Comparison of ENCODE assay signal across 8 mouse cellular contexts in genomic region chr14:20347991-20348541, GRCm38 (mm10). TPM values are rescaled to one million over a fixed set of nuclear protein-coding genes. Genes with fewer than 3 reads are reported as not detected.
DNase-seq lines count a peak whose midpoint lies in the region; ATAC-seq and TF ChIP-seq lines count a peak whose summit lies in the region.

Gene Ecd (minus strand): TSS chr14:20348121.
Gene Fam149b (plus strand): TSS chr14:20348162.

- H3K4me2 ChIP-seq in embryonic facial prominence, embryonic 13.5 days, result peak within 1 kb of the TSS; percentile 70
- peak within 1 kb of the TSS; percentile 70 for H3K4me2 ChIP-seq in limb, embryonic 12.5 days
- H3K4me2 ChIP-seq in midbrain, embryonic 15.5 days, result peak within 1 kb of the TSS; percentile 81

- H3K4me3 ChIP-seq in embryonic facial prominence, embryonic 13.5 days, result peak within 1 kb of the TSS; percentile 80
- peak within 1 kb of the TSS; percentile 79 for H3K4me3 ChIP-seq in kidney, adult 2 months (ENCODE audit: insufficient read depth, low read depth, low read length)
- H3K4me3 ChIP-seq in limb, embryonic 12.5 days (replicated peaks), result peak within 1 kb of the TSS; percentile 67
- peak within 1 kb of the TSS; percentile 97 for H3K4me3 ChIP-seq in midbrain, embryonic 15.5 days
- peak within 1 kb of the TSS; percentile 89 for H3K4me3 ChIP-seq in spleen, adult 2 months (ENCODE audit: extremely low read depth, insufficient read depth, insufficient read length)

- peaks cover 8% of the 10 kb centered on the region; the same call in 1 of the 2 replicates for H3K4me1 ChIP-seq in embryonic facial prominence, embryonic 13.5 days
- no peaks in the 10 kb centered on the region; the same call in 1 of the 2 replicates for H3K4me1 ChIP-seq in kidney, adult 2 months (ENCODE audit: control insufficient read depth, insufficient read depth, low read length)
- H3K4me1 ChIP-seq in limb, embryonic 12.5 days (replicated peaks), result peaks cover 11% of the 10 kb centered on the region
- peaks cover 35% of the 10 kb centered on the region for H3K4me1 ChIP-seq in midbrain, embryonic 15.5 days
- H3K4me1 ChIP-seq in spleen, adult 2 months (ENCODE audit: control insufficient read depth, insufficient read depth, insufficient read length), result no peaks in the 10 kb centered on the region

- no peaks in the 10 kb centered on the region for H3K27me3 ChIP-seq in embryonic facial prominence, embryonic 13.5 days
- H3K27me3 ChIP-seq in kidney, adult 2 months (replicated peaks; ENCODE audit: control insufficient read depth, insufficient read depth, low read length), result no peaks in the 10 kb centered on the region
- no peaks in the 10 kb centered on the region for H3K27me3 ChIP-seq in limb, embryonic 12.5 days
- no peaks in the 10 kb centered on the region for H3K27me3 ChIP-seq in midbrain, embryonic 15.5 days (replicated peaks)
- H3K27me3 ChIP-seq in spleen, adult 2 months (ENCODE audit: control insufficient read depth, insufficient read depth, low read length), result no peaks in the 10 kb centered on the region

- peak; percentile 32 for TF ChIP-seq POLR2A in kidney, adult 2 months (IDR thresholded peaks at IDR 0.05; ENCODE audit: low read depth, low read length)
- TF ChIP-seq POLR2A in spleen, adult 2 months (IDR thresholded peaks at IDR 0.05; ENCODE audit: low read depth, low read length), result peak; percentile 35

- peak; percentile 97 for ATAC-seq in embryonic facial prominence, embryonic 13.5 days (ENCODE audit: insufficient number of reproducible peaks, insufficient read depth, low FRiP score, low TSS enrichment, low read depth)
- peak; percentile 98 for ATAC-seq in limb, embryonic 12.5 days (ENCODE audit: insufficient number of reproducible peaks, insufficient read depth, low FRiP score, low TSS enrichment, low read depth)
- peak; percentile 99 for ATAC-seq in midbrain, embryonic 15.5 days (replicated peaks)

- H3K36me3 ChIP-seq in embryonic facial prominence, embryonic 13.5 days, result peaks cover 39% of the 10 kb centered on the region
- H3K36me3 ChIP-seq in kidney, adult 2 months (ENCODE audit: control insufficient read depth, insufficient read depth, low read length), result no peaks in the 10 kb centered on the region
- H3K36me3 ChIP-seq in limb, embryonic 12.5 days, result peaks cover 41% of the 10 kb centered on the region
- H3K36me3 ChIP-seq in midbrain, embryonic 15.5 days (replicated peaks), result peaks cover 6% of the 10 kb centered on the region; the same call in 1 of the 2 replicates
- peaks cover 2% of the 10 kb centered on the region; the same call in 1 of the 2 replicates for H3K36me3 ChIP-seq in spleen, adult 2 months (ENCODE audit: control insufficient read depth, insufficient read depth, low read length)

- whole genome bisulfite sequencing in embryonic facial prominence, embryonic 13.5 days, result under 1% methylated on average over 42 of the region's 42 CpGs
- WGBS in kidney, adult 2 months, result under 1% methylated on average over 42 of the region's 42 CpGs
- WGBS in limb, embryonic 12.5 days, result under 1% methylated on average over 39 of the region's 42 CpGs
- WGBS in midbrain, embryonic 15.5 days, result under 1% methylated on average over 42 of the region's 42 CpGs
- WGBS in spleen, adult 2 months, result 1% methylated on average over 42 of the region's 42 CpGs

- peak within 1 kb of the TSS; percentile 91 for H3K27ac ChIP-seq in embryonic facial prominence, embryonic 13.5 days
- H3K27ac ChIP-seq in kidney, adult 2 months (ENCODE audit: insufficient read depth, low read depth, low read length), result peak within 1 kb of the TSS; percentile 77
- peak within 1 kb of the TSS; percentile 87 for H3K27ac ChIP-seq in limb, embryonic 12.5 days
- peak within 1 kb of the TSS; percentile 96 for H3K27ac ChIP-seq in midbrain, embryonic 15.5 days
- H3K27ac ChIP-seq in spleen, adult 2 months (ENCODE audit: insufficient read depth, low read length), result peak within 1 kb of the TSS; percentile 85

- H3K9me3 ChIP-seq in embryonic facial prominence, embryonic 13.5 days, result no peaks in the 10 kb centered on the region
- no peaks in the 10 kb centered on the region for H3K9me3 ChIP-seq in limb, embryonic 12.5 days
- H3K9me3 ChIP-seq in midbrain, embryonic 15.5 days, result no peaks in the 10 kb centered on the region

- peak; percentile 87 for DNase-seq in 3134 (ENCODE audit: extremely low read depth, insufficient read length, low spot score)
- peak; percentile 93 for DNase-seq in adrenal gland, postnatal 36 days
- DNase-seq in heart, adult 18-20 months, result peak; percentile 94 to 98
- DNase-seq in kidney, adult 2 months, result peak; percentile 97
- peak; percentile 85 to 95 for DNase-seq in spleen, adult 2 months (ENCODE audit: low read depth in 1 of 2, low spot score in 2 of 2)

- H3K9ac ChIP-seq in embryonic facial prominence, embryonic 13.5 days, result peak within 1 kb of the TSS; percentile 97
- peak within 1 kb of the TSS; percentile 88 for H3K9ac ChIP-seq in limb, embryonic 12.5 days (replicated peaks)
- H3K9ac ChIP-seq in midbrain, embryonic 15.5 days, result peak within 1 kb of the TSS; percentile 99

- peak; percentile 31; the same call in 1 of the 2 replicates for TF ChIP-seq CTCF in kidney, adult 2 months (conservative IDR thresholded peaks at IDR 0.05; ENCODE audit: insufficient read depth, insufficient read length, low read depth, low read length)
- peak; percentile 68; the same call in 1 of the 2 replicates for TF ChIP-seq CTCF in spleen, adult 2 months (IDR thresholded peaks at IDR 0.05; ENCODE audit: extremely low read depth, insufficient read depth, insufficient read length, insufficient replicate concordance)

RNA-seq across cellular contexts. Expression of gene Ecd, which starts in this region (rescaled TPM):
- total RNA-seq in adrenal gland, postnatal 36 days (2021), result 10 to 100 TPM; 40.9 to 42.2 TPM
- 56.3 and 57.5 TPM in 2 replicates for polyA plus RNA-seq in embryonic facial prominence, embryonic 13.5 days (2015; fragmentation: Nextera tagmentation; extraction: Ambion mirVana)
- 10 to 100 TPM; 36.9 to 38.1 TPM for total RNA-seq in heart, adult 18-20 months (2021)
- polyA plus RNA-seq in kidney, adult 2 months (2012; rRNA removed), result 21.4 and 22.7 TPM in 2 replicates
- polyA plus RNA-seq in limb, embryonic 12.5 days (2016; fragmentation: Nextera tagmentation; extraction: Ambion mirVana), result 56.8 and 58.9 TPM in 2 replicates
- 49.2 and 54.3 TPM in 2 replicates for polyA plus RNA-seq in midbrain, embryonic 15.5 days (2015; fragmentation: Nextera tagmentation; extraction: Ambion mirVana)
- polyA plus RNA-seq in spleen, adult 2 months (2012; rRNA removed), result 13.2 and 14.2 TPM in 2 replicates

RNA-seq across cellular contexts. Expression of gene Fam149b, which starts in this region (rescaled TPM):
- 10 to 100 TPM; 32.4 to 33.8 TPM for total RNA-seq in adrenal gland, postnatal 36 days (2021)
- polyA plus RNA-seq in embryonic facial prominence, embryonic 13.5 days (2015; fragmentation: Nextera tagmentation; extraction: Ambion mirVana), result 40.8 and 42.0 TPM in 2 replicates
- total RNA-seq in heart, adult 18-20 months (2021), result 10 to 100 TPM; 28.7 to 33.3 TPM
- 38.4 and 39.3 TPM in 2 replicates for polyA plus RNA-seq in kidney, adult 2 months (2012; rRNA removed)
- 45.4 and 45.9 TPM in 2 replicates for polyA plus RNA-seq in limb, embryonic 12.5 days (2016; fragmentation: Nextera tagmentation; extraction: Ambion mirVana)
- 47.3 and 48.4 TPM in 2 replicates for polyA plus RNA-seq in midbrain, embryonic 15.5 days (2015; fragmentation: Nextera tagmentation; extraction: Ambion mirVana)
- polyA plus RNA-seq in spleen, adult 2 months (2012; rRNA removed), result 12.6 and 15.4 TPM in 2 replicates

Comparison
In these comparisons a context has a peak if more than half of its experiments do, and no peak if none do; other contexts are left out.
1. Peak in every context shown above with its lines: DNase-seq, ATAC-seq, H3K4me3 ChIP-seq and H3K27ac ChIP-seq.